In the genomic region with DNA sequence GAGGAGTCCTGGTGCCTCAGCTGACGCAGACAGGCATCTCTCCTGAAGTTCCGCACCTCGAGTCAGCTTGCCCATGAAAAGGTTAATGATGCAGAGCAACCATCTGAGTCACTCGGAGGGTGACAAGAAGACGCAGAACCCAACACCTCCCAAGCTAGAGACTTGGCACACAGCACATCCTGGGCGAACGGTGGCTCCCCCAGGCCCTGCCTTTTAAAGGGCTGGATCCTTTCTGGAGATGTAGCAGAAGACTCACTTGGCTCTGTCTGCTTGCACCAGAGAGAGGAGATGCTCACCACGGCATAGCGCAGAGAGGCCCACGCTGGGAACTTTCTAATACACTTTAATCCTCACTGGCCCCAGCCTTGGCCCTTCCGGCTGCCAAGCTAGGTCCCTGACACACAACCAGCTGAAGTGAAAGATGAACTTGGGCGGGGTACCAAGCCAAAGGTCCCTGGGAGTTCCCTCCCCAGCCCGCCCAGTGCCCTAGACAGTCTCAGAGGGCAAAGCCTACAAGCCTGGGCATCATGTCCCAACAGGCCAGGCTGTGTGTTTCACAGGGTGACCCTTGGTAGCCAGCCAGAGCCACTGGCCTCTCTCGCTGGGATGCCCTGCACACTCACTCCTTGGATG, we compare ENCODE assay signal across 18 mouse cellular contexts. TPM values are rescaled to one million over a fixed set of nuclear protein-coding genes. Genes with fewer than 3 reads are reported as not detected.
DNase-seq lines count a peak whose midpoint lies in the region; ATAC-seq lines count a peak whose summit lies in the region.
"Had no signal": no experiment of that assay in that cellular context is flagged by ENCODE, and none has a peak within 500 bp of the region (broad histone marks: within the 10 kb centered on the region; RNA-seq: fewer than 3 reads in every experiment).

No protein-coding gene starts in this region.

- WGBS in embryonic facial prominence, embryonic 14.5 days, result 69% methylated on average over 13 of the region's 14 CpGs
- WGBS in embryonic facial prominence, embryonic 10.5 days, result 82% methylated on average over 14 of the region's 14 CpGs
- WGBS in limb, embryonic 15.5 days, result 59% methylated on average over 14 of the region's 14 CpGs
- 76% methylated on average over 14 of the region's 14 CpGs for WGBS in limb, embryonic 10.5 days

- H3K4me2 ChIP-seq in embryonic facial prominence, embryonic 14.5 days (ENCODE audit: low read depth, low read length), result no peak overlapping the region
- H3K4me2 ChIP-seq in limb, embryonic 15.5 days, result no peak overlapping the region
- H3K4me2 ChIP-seq: embryonic facial prominence, embryonic 12.5 days; heart, embryonic 13.5 days; liver, embryonic 15.5 days had no signal

- H3K9ac ChIP-seq in embryonic facial prominence, embryonic 14.5 days (ENCODE audit: low read depth, low read length), result 0 out of 2 replicates have a peak overlapping the region, but pooled peaks have one; percentile 3
- H3K9ac ChIP-seq in limb, embryonic 15.5 days, result no peak overlapping the region
- H3K9ac ChIP-seq: embryonic facial prominence, embryonic 12.5 days; forebrain, postnatal 0 days; heart, embryonic 13.5 days; liver, embryonic 15.5 days had no signal

- ATAC-seq in embryonic facial prominence, embryonic 14.5 days (ENCODE audit: low read depth), result no peak
- ATAC-seq in limb, embryonic 15.5 days (ENCODE audit: insufficient number of reproducible peaks, low FRiP score, low TSS enrichment, low read depth), result no peak
- ATAC-seq: forebrain, postnatal 0 days; hindbrain, embryonic 16.5 days had no signal

- peaks cover 14% of the 10 kb centered on the region; the same call in 1 of the 2 replicates for H3K27me3 ChIP-seq in embryonic facial prominence, embryonic 14.5 days (replicated peaks; ENCODE audit: control insufficient read depth, insufficient read depth, low read length)
- peaks cover 23% of the 10 kb centered on the region for H3K27me3 ChIP-seq in embryonic facial prominence, embryonic 10.5 days (replicated peaks; ENCODE audit: low read depth, poor library complexity, severe bottlenecking)
- peaks cover 28% of the 10 kb centered on the region for H3K27me3 ChIP-seq in limb, embryonic 15.5 days
- H3K27me3 ChIP-seq in limb, embryonic 10.5 days (ENCODE audit: low read depth, poor library complexity, severe bottlenecking), result peaks cover 23% of the 10 kb centered on the region

- no peak overlapping the region for H3K27ac ChIP-seq in embryonic facial prominence, embryonic 14.5 days (replicated peaks; ENCODE audit: low read depth, low read length)
- no peak overlapping the region for H3K27ac ChIP-seq in embryonic facial prominence, embryonic 10.5 days (replicated peaks)
- H3K27ac ChIP-seq in limb, embryonic 15.5 days, result 0 out of 2 replicates have a peak overlapping the region, but pooled peaks have one; percentile 7
- H3K27ac ChIP-seq in limb, embryonic 10.5 days, result no peak overlapping the region
- H3K27ac ChIP-seq in brown adipose tissue, adult 24 weeks (replicated peaks; ENCODE audit: low read depth, low read length), result peak overlapping the region; percentile 59
- H3K27ac ChIP-seq: embryonic facial prominence, embryonic 12.5 days; heart, embryonic 13.5 days; liver, embryonic 15.5 days had no signal

- no peaks in the 10 kb centered on the region for H3K36me3 ChIP-seq in embryonic facial prominence, embryonic 14.5 days (ENCODE audit: control insufficient read depth, insufficient read depth, low read length)
- no peaks in the 10 kb centered on the region for H3K36me3 ChIP-seq in embryonic facial prominence, embryonic 10.5 days (replicated peaks)
- H3K36me3 ChIP-seq in limb, embryonic 15.5 days, result no peaks in the 10 kb centered on the region
- H3K36me3 ChIP-seq in limb, embryonic 10.5 days, result no peaks in the 10 kb centered on the region
- H3K36me3 ChIP-seq: embryonic facial prominence, embryonic 12.5 days; G1E; heart, embryonic 13.5 days; liver, embryonic 15.5 days had no signal

- no peaks in the 10 kb centered on the region for H3K9me3 ChIP-seq in embryonic facial prominence, embryonic 14.5 days (ENCODE audit: control insufficient read depth, low read length)
- no peaks in the 10 kb centered on the region for H3K9me3 ChIP-seq in embryonic facial prominence, embryonic 10.5 days
- no peaks in the 10 kb centered on the region for H3K9me3 ChIP-seq in limb, embryonic 15.5 days
- no peaks in the 10 kb centered on the region for H3K9me3 ChIP-seq in limb, embryonic 10.5 days (replicated peaks)
- H3K9me3 ChIP-seq: heart, embryonic 13.5 days; liver, embryonic 15.5 days had no signal

- no peak for DNase-seq in embryonic facial prominence, embryonic 14.5 days (ENCODE audit: low spot score)
- DNase-seq in embryonic facial prominence, embryonic 10.5 days (ENCODE audit: low spot score), result no peak
- DNase-seq in limb, embryonic 10.5 days (ENCODE audit: low spot score), result no peak
- DNase-seq in kidney, postnatal 14 days, result peak; percentile 81
- DNase-seq in cerebellum, postnatal 25 days, result no peak
- no peak for DNase-seq in cerebellum, adult 11-12 months
- DNase-seq: cerebellum, adult 18-20 months; forebrain, postnatal 0 days; retina, postnatal 1 day had no signal

- H3K4me1 ChIP-seq in embryonic facial prominence, embryonic 14.5 days (ENCODE audit: control insufficient read depth, insufficient read depth, low read length), result no peaks in the 10 kb centered on the region
- peaks cover 54% of the 10 kb centered on the region for H3K4me1 ChIP-seq in embryonic facial prominence, embryonic 10.5 days
- peaks cover 21% of the 10 kb centered on the region for H3K4me1 ChIP-seq in limb, embryonic 15.5 days
- peaks cover 22% of the 10 kb centered on the region for H3K4me1 ChIP-seq in limb, embryonic 10.5 days
- peaks cover 37% of the 10 kb centered on the region for H3K4me1 ChIP-seq in brown adipose tissue, adult 24 weeks (ENCODE audit: control insufficient read depth, insufficient read depth, insufficient read length, low read length)

- no peak overlapping the region for H3K4me3 ChIP-seq in embryonic facial prominence, embryonic 14.5 days (ENCODE audit: low read depth, low read length)
- H3K4me3 ChIP-seq in embryonic facial prominence, embryonic 10.5 days, result no peak overlapping the region
- H3K4me3 ChIP-seq in limb, embryonic 15.5 days, result no peak overlapping the region
- H3K4me3 ChIP-seq in limb, embryonic 10.5 days, result no peak overlapping the region
- H3K4me3 ChIP-seq in brown adipose tissue, adult 24 weeks (ENCODE audit: insufficient read depth, low read depth, low read length), result no peak overlapping the region
- H3K4me3 ChIP-seq: embryonic facial prominence, embryonic 12.5 days; heart, embryonic 13.5 days; liver, embryonic 15.5 days; megakaryocyte, embryonic 14.5 days had no signal

RNA-seq across cellular contexts. Expression of gene 2900026A02Rik, which starts 4.6 kb away (rescaled TPM):
- polyA plus RNA-seq in embryonic facial prominence, embryonic 14.5 days (2014; fragmentation: Nextera tagmentation; extraction: Ambion mirVana), result 8.8 and 9.2 TPM in 2 replicates
- 3.7 and 4.6 TPM in 2 replicates for polyA plus RNA-seq in embryonic facial prominence, embryonic 10.5 days (2016; fragmentation: Nextera tagmentation; extraction: Ambion mirVana)
- 14.2 and 15.6 TPM in 2 replicates for polyA plus RNA-seq in limb, embryonic 15.5 days (2015; fragmentation: Nextera tagmentation; extraction: Ambion mirVana)
- polyA plus RNA-seq in limb, embryonic 10.5 days (2016; fragmentation: Nextera tagmentation; extraction: Ambion mirVana), result 2.5 and 2.9 TPM in 2 replicates
- polyA plus RNA-seq in brown adipose tissue, adult 24 weeks (2012; ENCODE audit: insufficient read depth, insufficient read length, missing spikeins), result 3.5 and 5.5 TPM in 2 replicates
- polyA plus RNA-seq: G1E had no signal

RNA-seq across cellular contexts. Expression of gene Tmem211, which starts 10.3 kb away (rescaled TPM):
- polyA plus RNA-seq in embryonic facial prominence, embryonic 14.5 days (2014; fragmentation: Nextera tagmentation; extraction: Ambion mirVana), result 0.69 and 1.0 TPM in 2 replicates
- 0.21 and 0.46 TPM in 2 replicates for polyA plus RNA-seq in embryonic facial prominence, embryonic 10.5 days (2016; fragmentation: Nextera tagmentation; extraction: Ambion mirVana)
- 0.28 and 0.61 TPM in 2 replicates for polyA plus RNA-seq in limb, embryonic 15.5 days (2015; fragmentation: Nextera tagmentation; extraction: Ambion mirVana)
- polyA plus RNA-seq in limb, embryonic 10.5 days (2016; fragmentation: Nextera tagmentation; extraction: Ambion mirVana), result not detected in 2 replicates
- not detected in 2 replicates for polyA plus RNA-seq in brown adipose tissue, adult 24 weeks (2012; ENCODE audit: insufficient read depth, insufficient read length, missing spikeins)
- polyA plus RNA-seq: forebrain, postnatal 0 days; G1E; heart, embryonic 13.5 days; hindbrain, embryonic 16.5 days; liver, embryonic 15.5 days; neural tube, embryonic 11.5 days had no signal

Comparison
In these comparisons a context has a peak if more than half of its experiments do, and no peak if none do; other contexts are left out.
1. H3K27ac ChIP-seq: peak in limb, embryonic 15.5 days (single experiment) and brown adipose tissue, adult 24 weeks (single experiment); none in embryonic facial prominence, embryonic 14.5 days (single experiment), embryonic facial prominence, embryonic 10.5 days (single experiment) and limb, embryonic 10.5 days (single experiment).